Mouse (Mus musculus) spleen, adult 12 weeks (tissue): ENCODE data around the gene Naip1.
"Not testable (repeated sequence)": the region's sequence is repeated elsewhere in the genome, so short reads cannot be mapped to it uniquely, and the experiment has no call there.

Source experiments
- DNase-seq: peaks from one replicate; pipeline ENCODE4 v3.0.0; 2022; ENCODE audit warnings: low spot score

Naip1 gene

GRCm38 (mm10) chr13:100452415-100453127 lies at the start of gene Naip1:
TSS of gene Naip1 (minus strand) at chr13:100452869.
- DNase-seq, result not testable (repeated sequence)

- not testable (repeated sequence) for DNase-seq
Observed at GRCm38 (mm10) chr13:100499625-100500024, 47.0 kb upstream of the Naip1 start.

- no peak for DNase-seq
Observed at GRCm38 (mm10) chr13:100495337-100495736, 42.7 kb upstream of the Naip1 start.

GRCm38 (mm10) chr13:100494370-100494769 lies 41.7 kb upstream of the Naip1 start:
- not testable (repeated sequence) for DNase-seq

GRCm38 (mm10) chr13:100493313-100493712 lies 40.6 kb upstream of the Naip1 start:
- no peak for DNase-seq

GRCm38 (mm10) chr13:100492061-100492787 lies 39.6 kb upstream of the Naip1 start, which contains the start of gene Gtf2h2:
TSS of gene Gtf2h2 (minus strand) at chr13:100492579.
- DNase-seq, result peak; percentile 76

GRCm38 (mm10) chr13:100491623-100492022 lies 39.0 kb upstream of the Naip1 start:
- no peak for DNase-seq

GRCm38 (mm10) chr13:100490424-100490823 lies 37.8 kb upstream of the Naip1 start:
- DNase-seq, result no peak

GRCm38 (mm10) chr13:100483610-100484009 lies 30.9 kb upstream of the Naip1 start:
- DNase-seq, result no peak

- peak; percentile 3 for DNase-seq
Observed at GRCm38 (mm10) chr13:100463527-100464222, 11.0 kb upstream of the Naip1 start.

- DNase-seq, result no peak
Observed at GRCm38 (mm10) chr13:100461336-100461735, 8.7 kb upstream of the Naip1 start.

- no peak for DNase-seq
Observed at GRCm38 (mm10) chr13:100449495-100449894, 3.2 kb downstream of the Naip1 start.

- no peak for DNase-seq
Observed at GRCm38 (mm10) chr13:100440116-100440515, 12.6 kb downstream of the Naip1 start.

- DNase-seq, result no peak
Observed at GRCm38 (mm10) chr13:100438701-100439100, 14.0 kb downstream of the Naip1 start.

- DNase-seq, result no peak
Observed at GRCm38 (mm10) chr13:100437322-100437825, 15.3 kb downstream of the Naip1 start.

GRCm38 (mm10) chr13:100436556-100437163 lies 16.0 kb downstream of the Naip1 start:
- DNase-seq, result not testable (repeated sequence)

- DNase-seq, result not testable (repeated sequence)
Observed at GRCm38 (mm10) chr13:100419958-100420357, 32.7 kb downstream of the Naip1 start.

- DNase-seq, result no peak
Observed at GRCm38 (mm10) chr13:100414428-100414827, 38.2 kb downstream of the Naip1 start.

GRCm38 (mm10) chr13:100409825-100410224 lies 42.8 kb downstream of the Naip1 start:
- no peak for DNase-seq

- no peak for DNase-seq
Observed at GRCm38 (mm10) chr13:100409181-100409580, 43.5 kb downstream of the Naip1 start.

GRCm38 (mm10) chr13:100408242-100408641 lies 44.4 kb downstream of the Naip1 start:
- DNase-seq, result no peak
